Mouse (Mus musculus) heart, adult 10 weeks (tissue): ENCODE measurements around the gene Aif1l. TPM values are rescaled to one million over a fixed set of nuclear protein-coding genes. Genes with fewer than 3 reads are reported as not detected.

Source experiments
- polyA plus RNA-seq: library from polyadenylated mRNA; stranded (reverse); fragments of 350-450 nt; fragmentation: Illumina TruSeq; extraction: RNeasy Lipid Tissue Mini Kit (QIAGEN cat#74804); gene quantifications from one replicate; pipeline ENCODE4 v1.2.3, GENCODE M21; 2014; ENCODE audit warnings: low read depth, low replicate concordance

Gene Aif1l
- 3.6 TPM for polyA plus RNA-seq

GRCm38 (mm10) chr2:31950058-31950871, at the start of gene Aif1l:
Gene Aif1l (plus strand): TSS chr2:31950139.

GRCm38 (mm10) chr2:31974141-31974808, 24.3 kb downstream of the Aif1l start, which contains the start of gene Nup214:
Gene Nup214 (plus strand): TSS chr2:31974436.

Other genes with a start within 250 kb of the Aif1l start
- not detected for gene Qrfp, start 139.6 kb upstream of the Aif1l start, polyA plus RNA-seq
- not detected for gene Fibcd1, start 104.1 kb upstream of the Aif1l start, polyA plus RNA-seq
- gene Lamc3, start 62.8 kb upstream of the Aif1l start, polyA plus RNA-seq: 0.68 TPM
- 13.7 TPM for gene Nup214, start 24.3 kb downstream of the Aif1l start, polyA plus RNA-seq
- gene Fam78a, start 134.7 kb downstream of the Aif1l start, polyA plus RNA-seq: 17.0 TPM
- gene Plpp7, start 145.4 kb downstream of the Aif1l start, polyA plus RNA-seq: 35.4 TPM
- 48.3 TPM for gene Prrc2b, start 200.9 kb downstream of the Aif1l start, polyA plus RNA-seq